Mouse (Mus musculus) lung, adult 2 months (tissue): ENCODE measurements around the gene Zbtb42.

Source experiments
- CTCF ChIP-seq: fragments of 200-500 bp; IDR thresholded peaks from 2 replicates; pipeline ENCODE4 v1.5.1; 2011; ENCODE audit warnings: mild to moderate bottlenecking, low read length, control low read depth; ENCODE audit not compliant: insufficient read depth
- POLR2A ChIP-seq: fragments of 200-500 bp; IDR thresholded peaks from 2 replicates; pipeline ENCODE4 v1.6.1; 2011; ENCODE audit warnings: low read depth, mild to moderate bottlenecking, control low read depth, low read length, borderline replicate concordance; ENCODE audit errors: extremely low read depth

DNA sequence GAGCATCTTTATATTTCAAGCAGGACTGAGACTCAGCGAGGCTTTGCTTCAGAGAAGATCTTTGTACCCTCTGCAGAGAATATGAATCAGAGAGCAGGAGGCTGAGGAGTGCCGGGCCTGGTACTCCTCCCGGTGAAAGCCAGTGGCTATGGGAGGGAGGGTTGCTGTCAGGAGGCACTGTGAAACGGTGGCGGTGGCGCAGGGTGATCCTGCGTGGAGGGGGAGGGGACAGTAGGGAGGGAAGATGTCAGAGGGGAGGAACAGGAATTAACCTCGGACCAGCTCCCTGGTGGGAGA is 28.9 kb downstream of the Zbtb42 start:
- TF ChIP-seq CTCF (no peak), POLR2A (no peak)
